Mouse (Mus musculus): ENCODE data around the gene Spem2. TPM values are rescaled to one million over a fixed set of nuclear protein-coding genes. Genes with fewer than 3 reads are reported as not detected.
A peak's percentile ranks its signal among the peaks of the same experiment; 100 is the strongest.

Spem2 gene
- total RNA-seq, 2 experiments from 2014 or later: not detected

DNA sequence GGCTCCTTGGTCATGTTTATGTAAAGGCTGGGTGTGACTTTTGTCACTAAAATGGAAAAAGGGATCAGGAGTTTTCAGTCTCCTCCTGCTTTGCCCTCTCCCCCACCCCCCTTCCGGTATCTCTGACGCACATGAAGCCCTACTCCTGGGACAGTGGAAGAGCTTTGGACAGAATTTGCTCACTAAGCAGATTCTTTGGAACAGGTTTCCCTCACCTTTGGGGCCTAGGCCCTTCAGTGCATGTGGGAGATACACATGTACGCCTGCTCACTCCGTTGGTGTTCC, 50.7 kb downstream of the Spem2 start:
- intact Hi-C loops (cut with DNase I): loop anchor here (2.0 kb wide), 1 partner anchor 27 kb away; the partner anchor contains the start of gene Chrnb1

DNA sequence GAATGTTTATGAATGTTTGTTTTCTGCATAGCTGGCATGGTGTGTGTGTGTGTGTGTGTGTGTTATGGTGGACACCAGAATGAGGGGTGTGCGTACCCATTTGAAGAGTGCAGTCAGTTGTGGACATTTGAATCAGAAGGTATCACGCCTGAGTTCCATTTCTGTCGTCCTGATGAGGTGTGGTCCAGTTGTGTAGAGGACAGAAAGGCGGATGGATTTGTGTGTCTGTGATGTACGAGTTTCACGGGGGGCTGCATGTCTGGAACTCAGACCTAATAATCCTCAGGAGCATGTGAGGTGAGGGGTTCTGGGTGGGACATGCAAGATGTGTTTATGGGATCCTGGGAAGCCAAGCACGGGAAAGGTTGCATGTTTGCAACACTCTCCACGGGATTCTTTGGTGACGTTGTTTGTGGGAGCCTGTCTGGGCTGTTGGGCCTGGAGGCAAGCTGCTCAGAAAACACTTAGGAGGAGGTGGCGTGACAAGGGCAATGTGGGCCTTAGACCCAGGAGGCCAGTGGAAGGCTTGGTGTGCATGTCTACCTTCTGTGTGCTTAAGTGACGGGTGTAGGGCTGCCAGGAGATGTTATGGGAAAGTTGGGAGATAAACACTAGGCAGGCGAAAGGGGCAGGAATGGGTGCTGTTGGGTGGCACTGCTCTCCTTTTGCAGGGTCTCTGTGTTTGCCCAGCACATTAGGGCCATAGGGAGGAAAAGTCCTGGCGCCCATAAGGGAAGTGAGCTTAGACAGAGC, 51.2 kb downstream of the Spem2 start:
- intact Hi-C loops (cut with DNase I): loop anchor here (2.0 kb wide), 1 partner anchor 28 kb away; the partner anchor contains the start of gene Chrnb1
- DNase-seq: peak; percentile 17 to 19

More for the DNA sequence above, 50.7 kb downstream of the Spem2 start:
- DNase-seq: peak in 1 of 2 experiments; percentile 13

Other genes starting within 250 kb of the Spem2 start
- 1 to 10 TPM; 4.3 to 6.5 TPM for gene Wrap53, start 238.2 kb downstream of the Spem2 start, total RNA-seq (2021)
- gene Trp53, start 238.1 kb downstream of the Spem2 start, total RNA-seq (2021): 10 to 100 TPM; 22.1 to 27.3 TPM
- 10 to 100 TPM; 31.8 to 31.9 TPM for gene Atp1b2, start 212.5 kb downstream of the Spem2 start, total RNA-seq (2021)
- gene Shbg, start 200.6 kb downstream of the Spem2 start, total RNA-seq (2021): not detected
- 1 to 10 TPM; 1.6 to 2.5 TPM for gene Sat2, start 196.4 kb downstream of the Spem2 start, total RNA-seq (2021)
- 10 to 100 TPM; 69.2 to 71.6 TPM for gene Fxr2, start 185.5 kb downstream of the Spem2 start, total RNA-seq (2021)
- gene Sox15, start 163.2 kb downstream of the Spem2 start, total RNA-seq (2021): not detected
- gene Mpdu1, start 155.8 kb downstream of the Spem2 start, total RNA-seq (2021): 10 to 100 TPM; 20.9 to 21.6 TPM
- 1 to 10 TPM; 5.6 to 7.5 TPM for gene Cd68, start 152.3 kb downstream of the Spem2 start, total RNA-seq (2021)
- gene Eif4a1, start 146.0 kb downstream of the Spem2 start, total RNA-seq (2021): 100 to 1,000 TPM; 236 to 287 TPM
- 10 to 100 TPM; 39.7 to 42.1 TPM for gene Senp3, start 136.4 kb downstream of the Spem2 start, total RNA-seq (2021)
- 1 to 10 TPM; 2.7 to 3.2 TPM for gene Tnfsf13, start 132.7 kb downstream of the Spem2 start, total RNA-seq (2021)
- gene Tnfsf12, start 122.6 kb downstream of the Spem2 start, total RNA-seq (2021): 10 to 100 TPM; 14.8 to 20.2 TPM
- 1 to 10 TPM; 2.9 to 4.1 TPM for gene Tnfsfm13, start 122.4 kb downstream of the Spem2 start, total RNA-seq (2021)
- gene Polr2a, start 59.8 kb downstream of the Spem2 start, total RNA-seq (2021): 10 to 100 TPM; 35.6 to 37.5 TPM
- gene Slc35g3, start 56.5 kb downstream of the Spem2 start, total RNA-seq (2021): under 1 TPM in 1 of 2 experiments, not detected in 1; 0.12 TPM
- gene Zbtb4, start 52.6 kb downstream of the Spem2 start, total RNA-seq (2021): 10 to 100 TPM; 36.5 to 43.3 TPM
- 1 to 10 TPM; 5.4 to 6.0 TPM for gene Chrnb1, start 22.5 kb downstream of the Spem2 start, total RNA-seq (2021)
- gene Fgf11, start 16.6 kb downstream of the Spem2 start, total RNA-seq (2021): 1 to 10 TPM; 2.6 to 2.8 TPM
- gene Tmem102, start 12.8 kb downstream of the Spem2 start, total RNA-seq (2021): under 1 TPM; 0.54 to 0.65 TPM
- gene Gm39566, start 3.2 kb downstream of the Spem2 start, total RNA-seq (2021): not detected
- not detected for gene Spem1, start 3.7 kb upstream of the Spem2 start, total RNA-seq (2021)
- gene Nlgn2, start 19.3 kb upstream of the Spem2 start, total RNA-seq (2021): 10 to 100 TPM in 1 of 2 experiments, 1 to 10 TPM in 1; 7.9 to 10.4 TPM
- 100 to 1,000 TPM; 134 to 138 TPM for gene Tmem256, start 20.0 kb upstream of the Spem2 start, total RNA-seq (2021)
- gene Plscr3, start 27.9 kb upstream of the Spem2 start, total RNA-seq (2021): 10 to 100 TPM; 34.0 to 35.9 TPM
- under 1 TPM in 1 of 2 experiments, not detected in 1; 0.24 TPM for gene Tnk1, start 40.3 kb upstream of the Spem2 start, total RNA-seq (2021)
- gene Tmem95, start 59.6 kb upstream of the Spem2 start, total RNA-seq (2021): not detected
- gene Kctd11, start 62.9 kb upstream of the Spem2 start, total RNA-seq (2021): 1 to 10 TPM; 3.1 to 3.8 TPM
- 1 to 10 TPM; 2.3 to 6.8 TPM for gene Acap1, start 77.1 kb upstream of the Spem2 start, total RNA-seq (2021)
- 1 to 10 TPM in 1 of 2 experiments, under 1 TPM in 1; 0.95 to 1.1 TPM for gene 2810408A11Rik, start 82.5 kb upstream of the Spem2 start, total RNA-seq (2021)
- gene Neurl4, start 82.6 kb upstream of the Spem2 start, total RNA-seq (2021): 10 to 100 TPM; 43.5 to 45.8 TPM
- gene Gps2, start 95.4 kb upstream of the Spem2 start, total RNA-seq (2021): 10 to 100 TPM; 28.8 to 30.6 TPM
- 100 to 1,000 TPM; 434 to 455 TPM for gene Eif5a, start 103.5 kb upstream of the Spem2 start, total RNA-seq (2021)
- 10 to 100 TPM; 14.4 to 21.8 TPM for gene Ybx2, start 117.3 kb upstream of the Spem2 start, total RNA-seq (2021)
- gene Slc2a4, start 129.7 kb upstream of the Spem2 start, total RNA-seq (2021): 100 to 1,000 TPM; 206 to 234 TPM
- gene Cldn7, start 146.3 kb upstream of the Spem2 start, total RNA-seq (2021): under 1 TPM in 1 of 2 experiments, not detected in 1; 0.48 TPM
- 100 to 1,000 TPM; 143 to 147 TPM for gene Ctdnep1, start 162.7 kb upstream of the Spem2 start, total RNA-seq (2021)
- 10 to 100 TPM; 52.4 to 59.0 TPM for gene Elp5, start 164.1 kb upstream of the Spem2 start, total RNA-seq (2021)
- gene Gabarap, start 172.7 kb upstream of the Spem2 start, total RNA-seq (2021): 100 to 1,000 TPM; 249 to 257 TPM
- 10 to 100 TPM; 27.4 to 31.5 TPM for gene Phf23, start 177.3 kb upstream of the Spem2 start, total RNA-seq (2021)
- gene Dvl2, start 182.1 kb upstream of the Spem2 start, total RNA-seq (2021): 1 to 10 TPM; 7.2 to 9.2 TPM
- 1,000 to 10,000 TPM; 1,350 to 1,353 TPM for gene Acadvl, start 196.9 kb upstream of the Spem2 start, total RNA-seq (2021)
- gene Dlg4, start 198.5 kb upstream of the Spem2 start, total RNA-seq (2021): 10 to 100 TPM; 10.4 to 11.2 TPM
- gene Asgr1, start 235.6 kb upstream of the Spem2 start, total RNA-seq (2021): not detected